Mouse (Mus musculus): ENCODE measurements around the gene Tnp2.

Gene Tnp2

DNA sequence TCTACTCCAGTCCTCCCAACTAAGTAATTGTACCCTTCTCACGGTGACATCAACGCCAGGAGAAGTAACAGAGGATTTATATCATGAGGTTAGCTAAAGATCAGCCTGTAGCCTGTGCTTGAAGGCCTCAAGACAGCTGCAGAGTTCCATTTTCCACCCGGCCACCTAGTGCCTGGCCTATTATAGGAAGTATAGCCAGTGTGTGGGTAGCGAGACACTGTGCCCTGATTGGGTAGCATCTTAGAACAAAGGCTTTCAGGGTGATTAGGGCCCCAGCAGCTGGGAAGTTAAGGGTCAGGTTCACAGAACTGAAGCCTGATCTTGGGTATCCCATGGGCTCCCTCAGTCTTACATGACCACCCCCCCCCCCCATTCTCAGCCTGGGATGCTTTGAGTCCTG is 406 bp upstream of the Tnp2 start:
- peak; percentile 61 for DNase-seq (ENCODE audit: low read depth)

GRCm38 (mm10) chr16:10787548-10788058 is 857 bp downstream of the Tnp2 start:
- no peak for DNase-seq (ENCODE audit: low read depth)

DNA sequence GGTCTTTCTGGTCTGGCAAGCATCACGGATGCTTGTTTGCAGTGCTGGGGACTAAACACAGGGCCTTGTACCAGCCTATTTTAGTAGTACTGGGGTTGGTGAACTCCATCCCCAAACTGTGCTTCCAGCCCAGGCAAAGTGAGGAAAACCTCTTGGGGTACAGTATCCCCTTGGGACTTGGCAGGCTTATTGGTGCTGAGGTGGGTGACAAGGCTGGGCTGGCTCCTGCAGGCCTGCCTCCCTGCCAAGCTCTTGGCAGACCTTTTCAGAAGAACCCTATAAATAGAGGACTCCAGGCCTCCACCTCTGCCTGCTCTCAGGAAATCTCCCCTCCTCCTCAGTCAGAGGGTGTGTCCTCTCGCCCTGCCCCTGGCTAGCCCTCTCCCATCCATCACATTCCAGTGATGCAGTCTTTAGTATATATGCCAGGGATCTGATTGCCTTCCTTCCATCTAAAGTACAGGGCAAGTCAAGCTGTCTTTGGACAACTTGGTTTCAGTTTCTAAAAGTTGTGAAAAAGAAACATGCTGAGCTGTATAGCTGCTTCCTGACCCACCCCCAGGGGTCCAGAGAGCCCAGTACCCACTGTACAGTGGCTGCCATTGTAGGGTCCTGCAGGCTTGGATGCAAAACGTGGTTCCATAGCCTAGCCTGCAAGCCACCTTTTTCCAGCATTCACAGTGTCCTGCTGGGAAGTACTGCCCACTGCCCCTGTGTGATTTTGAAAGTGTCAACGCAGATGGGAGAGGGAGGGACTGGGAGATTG is 1.5 kb downstream of the Tnp2 start:
- DNase-seq (ENCODE audit: low read depth): peak; percentile 70

- peak; percentile 97 for DNase-seq (ENCODE audit: low read depth)
These were observed 2.2 kb downstream of the Tnp2 start for GRCm38 (mm10) chr16:10786288-10786687.

DNA sequence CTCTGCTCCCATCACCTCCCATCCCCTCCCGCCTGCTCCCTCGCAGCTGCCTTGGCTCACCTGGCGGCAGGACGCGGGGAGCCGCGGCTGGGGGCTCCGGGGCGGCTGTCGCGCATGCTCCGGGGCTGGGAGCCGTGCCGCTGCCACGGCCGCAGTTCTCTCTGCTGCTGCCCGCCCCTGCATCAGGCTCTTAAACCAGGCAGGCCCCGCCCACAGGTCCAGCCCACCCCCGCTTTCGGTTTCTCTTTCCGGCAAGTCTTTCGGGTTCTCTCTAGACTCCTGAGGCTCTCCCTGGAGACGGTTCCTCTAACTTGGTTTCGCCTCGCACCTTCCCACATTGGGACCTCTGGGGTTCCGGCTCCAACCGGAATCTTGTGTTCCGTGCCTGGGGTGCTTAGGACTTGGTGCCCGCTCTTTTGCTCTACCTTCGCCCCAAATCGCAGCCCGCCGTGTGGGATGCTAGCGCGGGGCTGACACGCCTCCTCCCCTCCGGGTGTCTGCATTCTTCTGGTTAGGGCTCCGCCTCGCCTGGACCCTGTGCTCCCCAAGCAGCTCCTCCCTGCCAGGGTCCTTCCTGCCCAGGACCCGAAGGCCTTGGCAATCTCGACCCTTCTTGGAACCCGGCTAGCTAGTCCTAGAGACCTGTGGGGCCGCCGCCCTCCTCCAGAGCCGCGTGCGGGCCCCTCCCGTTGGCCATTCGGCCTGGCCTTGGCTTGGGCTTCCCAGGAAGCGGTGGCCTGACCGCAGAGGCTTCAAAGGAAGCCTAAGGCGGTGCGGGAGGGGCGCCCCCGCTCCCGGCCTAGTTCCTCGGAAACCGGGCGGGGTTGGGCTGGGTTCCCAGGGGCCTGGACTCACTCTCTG is 2.9 kb downstream of the Tnp2 start, which contains the start of gene Socs1:
TSS of gene Socs1 (minus strand) at position 166 of the 861 bp plus-strand sequence.
- peak; percentile 98 for DNase-seq (ENCODE audit: low read depth)

DNA sequence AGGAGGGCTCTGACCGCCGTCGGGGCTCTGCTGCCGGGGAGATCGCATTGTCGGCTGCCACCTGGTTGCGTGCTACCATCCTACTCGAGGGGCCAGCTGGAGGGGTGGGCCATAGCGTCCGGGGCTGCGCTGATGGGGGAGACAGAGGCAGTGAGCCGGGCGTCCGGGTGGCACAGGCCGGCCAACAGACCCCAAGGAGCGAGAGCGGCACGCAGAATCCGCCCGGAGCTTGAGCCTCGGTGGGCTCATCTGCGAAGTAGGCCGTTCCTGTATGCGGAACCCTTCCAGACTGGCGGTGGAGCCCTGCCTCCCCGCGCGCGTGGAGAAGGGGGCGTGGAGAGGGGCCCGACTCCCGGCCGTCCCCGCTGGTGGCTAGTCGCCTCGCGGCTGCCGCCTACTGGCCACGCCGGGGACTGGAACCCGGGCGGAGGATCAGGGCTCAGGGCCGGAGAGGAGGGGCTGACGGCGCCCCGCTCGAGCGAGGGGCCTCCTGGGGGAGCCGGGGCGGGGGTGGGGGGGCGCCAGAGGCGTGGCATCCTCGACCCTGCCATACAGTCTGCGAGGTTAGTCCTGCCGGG is 3.6 kb downstream of the Tnp2 start:
- peak; percentile 97 for DNase-seq (ENCODE audit: low read depth)

- peak; percentile 73 for DNase-seq (ENCODE audit: low read depth)
These were observed 4.3 kb downstream of the Tnp2 start for GRCm38 (mm10) chr16:10783883-10784792.

- DNase-seq (ENCODE audit: low read depth): no peak
These were observed 5.0 kb downstream of the Tnp2 start for GRCm38 (mm10) chr16:10783451-10783850.

- DNase-seq (ENCODE audit: low read depth): peak; percentile 75
These were observed 5.4 kb downstream of the Tnp2 start for GRCm38 (mm10) chr16:10783152-10783434.

DNA sequence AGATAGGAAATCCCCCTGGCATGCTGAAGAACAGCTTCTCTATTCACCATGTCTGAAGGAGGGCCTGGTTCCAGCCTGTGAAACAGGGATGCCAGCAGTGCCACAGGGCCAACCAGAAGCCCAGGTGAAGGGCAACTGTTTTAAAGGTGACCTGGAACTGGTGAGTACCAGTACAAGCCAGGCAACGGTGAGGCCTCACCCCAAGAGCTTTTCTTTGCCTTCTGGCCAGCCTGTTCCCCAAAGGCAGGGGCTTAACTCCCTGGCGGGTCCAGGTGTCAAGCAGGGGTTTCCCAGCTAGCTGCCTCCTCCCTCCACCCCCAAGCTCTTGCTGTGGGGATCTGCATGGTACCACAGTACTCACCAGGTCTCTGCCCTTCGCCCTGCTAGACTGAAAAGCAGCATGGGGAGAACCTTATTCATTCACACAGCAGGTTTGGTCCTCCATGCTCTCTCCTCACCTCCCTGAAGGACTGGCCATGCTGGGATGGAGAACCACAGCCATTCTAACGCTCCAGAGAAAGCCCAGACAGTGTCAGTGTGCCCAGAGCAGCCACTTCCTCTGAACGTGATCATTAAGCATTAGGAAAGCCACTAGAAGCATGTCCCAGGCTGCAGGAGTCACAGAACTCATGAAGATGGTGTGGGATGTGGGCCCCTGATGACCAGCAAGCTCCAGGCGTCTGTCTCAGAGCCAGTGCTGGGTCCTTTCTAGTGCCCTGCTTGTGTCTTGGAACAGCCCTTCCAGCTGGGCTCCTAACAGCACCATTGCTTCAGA is 5.9 kb downstream of the Tnp2 start:
- DNase-seq (ENCODE audit: low read depth): no peak

DNA sequence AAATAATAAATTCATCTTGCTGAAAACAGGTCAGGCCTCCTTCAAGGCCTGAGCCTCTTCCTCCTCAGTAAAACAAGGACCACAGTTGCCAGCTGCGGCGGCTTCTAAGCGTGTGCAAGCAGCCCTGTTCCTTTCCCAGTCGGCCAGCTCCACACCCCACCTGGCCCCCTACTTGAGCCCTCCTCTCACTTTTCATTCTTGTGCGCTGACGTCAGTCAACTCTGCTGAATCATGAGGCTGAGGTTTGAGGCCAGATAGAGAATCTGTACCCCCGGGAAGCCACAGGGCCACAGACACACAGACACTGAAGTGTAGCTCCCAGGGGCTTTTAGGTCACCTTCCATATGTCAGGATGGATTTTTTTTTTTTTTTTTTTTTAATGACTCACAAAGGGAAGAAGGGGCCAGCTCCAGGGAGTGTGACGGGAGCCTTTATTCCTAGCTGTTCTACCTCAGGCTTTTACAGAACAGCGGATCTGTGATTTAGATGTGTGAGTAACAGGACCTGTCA is 6.5 kb downstream of the Tnp2 start:
- peak; percentile 85 for DNase-seq (ENCODE audit: low read depth)

DNA sequence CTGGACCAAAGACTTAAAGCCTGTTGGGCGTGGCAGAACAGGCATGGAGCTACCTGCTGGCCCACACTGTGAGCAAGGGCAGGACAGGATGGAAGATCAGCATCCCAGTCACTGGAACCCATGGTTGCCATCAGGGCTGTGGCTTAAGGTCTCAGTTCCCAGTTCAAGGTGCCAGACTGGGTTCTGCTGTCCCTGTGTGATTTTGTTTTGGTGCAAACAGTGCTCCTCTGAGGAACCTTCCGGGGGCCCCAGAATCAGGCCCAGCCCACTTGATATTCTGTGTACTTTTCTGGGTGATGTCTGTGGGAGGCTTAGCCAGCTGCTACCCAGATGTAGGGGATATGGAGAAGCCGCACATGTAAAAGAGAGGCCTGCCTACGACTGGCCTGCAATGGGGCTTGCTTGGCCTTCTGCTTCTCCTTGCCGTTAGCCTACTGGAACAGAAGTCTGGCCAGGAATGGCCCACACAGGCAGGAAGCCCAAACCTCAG is 7.8 kb downstream of the Tnp2 start:
- DNase-seq (ENCODE audit: low read depth): peak; percentile 58

DNA sequence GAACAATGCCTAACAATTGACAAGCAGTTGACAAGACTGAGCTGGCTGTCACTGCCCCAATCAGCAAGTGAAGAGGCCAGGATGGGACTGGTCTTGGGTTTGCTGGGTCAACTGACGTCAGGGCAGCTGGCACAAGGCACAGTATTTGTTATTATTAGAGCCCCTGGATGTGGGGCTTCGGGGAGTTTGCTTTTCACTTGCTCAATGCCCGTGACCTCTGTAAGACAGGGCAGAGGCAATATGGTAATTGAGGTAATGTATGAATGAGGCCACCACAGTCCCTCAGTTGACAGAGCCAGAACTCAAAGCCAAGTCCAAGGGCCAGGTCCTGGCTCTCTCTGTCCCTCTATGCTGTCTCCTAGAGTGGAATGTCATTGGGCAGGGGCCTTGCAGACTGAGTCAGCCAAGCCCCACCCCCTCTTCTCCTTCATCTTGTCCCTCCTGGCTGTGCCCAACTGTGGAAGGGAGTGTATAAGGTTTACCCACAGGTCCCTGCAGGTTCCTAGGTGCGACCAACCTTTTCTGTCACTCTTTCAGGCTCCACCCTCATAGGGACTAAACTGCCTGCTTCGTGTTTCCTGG is 10.8 kb downstream of the Tnp2 start:
- DNase-seq (ENCODE audit: low read depth): peak; percentile 41

GRCm38 (mm10) chr16:10776322-10776721 is 12.1 kb downstream of the Tnp2 start:
- DNase-seq (ENCODE audit: low read depth): peak; percentile 27

- DNase-seq (ENCODE audit: low read depth): peak; percentile 79
These were observed 13.7 kb downstream of the Tnp2 start for GRCm38 (mm10) chr16:10774726-10775125.

GRCm38 (mm10) chr16:10773543-10773942 is 14.9 kb downstream of the Tnp2 start:
- DNase-seq (ENCODE audit: low read depth): peak; percentile 55

DNA sequence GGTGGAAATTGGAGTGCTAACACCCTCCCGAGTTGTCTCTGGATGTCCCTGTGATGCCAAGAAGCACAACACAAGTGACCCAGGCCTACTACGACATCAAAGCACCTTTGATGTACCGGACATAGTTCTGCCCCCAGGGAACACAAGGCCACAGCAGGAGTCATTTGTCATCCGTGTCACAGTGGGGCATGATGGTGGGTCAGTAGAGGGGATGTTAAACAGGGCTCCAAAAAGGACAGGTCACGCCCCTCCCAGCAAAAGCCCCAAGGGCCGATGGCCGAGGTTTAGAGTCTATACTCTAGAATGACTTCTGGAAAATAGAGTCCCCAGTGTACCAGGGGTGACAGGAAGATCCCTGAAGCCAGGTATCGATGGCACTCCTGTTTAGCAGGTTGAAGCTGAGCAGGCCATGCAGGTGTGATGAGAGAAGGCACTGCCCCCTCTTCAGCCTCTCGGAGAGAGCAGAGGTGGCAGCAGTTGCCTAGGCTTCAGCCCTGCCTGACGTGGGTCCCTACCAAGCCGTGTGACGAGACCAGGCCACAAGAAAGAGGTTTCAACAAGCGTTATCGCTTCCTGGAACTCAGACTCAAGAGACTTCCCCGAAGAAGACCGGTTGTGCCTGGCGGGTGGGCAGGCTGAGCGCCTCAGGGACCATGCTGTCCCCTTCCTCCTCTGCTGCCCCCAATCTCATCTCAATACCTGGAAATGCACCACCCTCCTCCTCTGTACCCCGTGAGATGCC is 16.5 kb downstream of the Tnp2 start:
- DNase-seq (ENCODE audit: low read depth): peak; percentile 94

- peak; percentile 65 for DNase-seq (ENCODE audit: low read depth)
These were observed 17.7 kb downstream of the Tnp2 start for GRCm38 (mm10) chr16:10770531-10771325.
